Mouse (Mus musculus) hindbrain, embryonic 13.5 days (tissue): ENCODE data around the gene Cops6. TPM values are rescaled to one million over a fixed set of nuclear protein-coding genes. Genes with fewer than 3 reads are reported as not detected.

Experiments used
- ATAC-seq: fragments of 200-750 bp; cut with Nextera tagmentation; 2 replicates; pipeline ENCODE4 v1.8.0; 2017; ENCODE audit warnings: moderate TSS enrichment; ENCODE audit not compliant: low FRiP score
- H3K27ac ChIP-seq: fragments of 300-500 bp; sonication (generic); 2 replicates; pipeline ENCODE4 v1.5.1; 2015; ENCODE audit warnings: inconsistent platforms, mild to moderate bottlenecking, moderate library complexity
- H3K27me3 ChIP-seq: fragments of 300-500 bp; sonication (generic); 2 replicates; pipeline ENCODE4 v1.6.1; 2015; ENCODE audit warnings: mild to moderate bottlenecking, inconsistent platforms
- H3K36me3 ChIP-seq: fragments of 300-500 bp; sonication (generic); 2 replicates; pipeline ENCODE4 v1.6.1; 2015; ENCODE audit warnings: mild to moderate bottlenecking, inconsistent platforms
- H3K4me1 ChIP-seq: fragments of 300-500 bp; sonication (generic); replicated peaks from 2 replicates; pipeline ENCODE4 v1.6.1; 2015; ENCODE audit warnings: inconsistent platforms
- H3K4me2 ChIP-seq: fragments of 300-500 bp; sonication (generic); 2 replicates; pipeline ENCODE4 v1.6.1; 2015; ENCODE audit warnings: inconsistent platforms, mild to moderate bottlenecking, moderate library complexity
- H3K4me3 ChIP-seq: fragments of 300-500 bp; sonication (generic); 2 replicates; pipeline ENCODE4 v1.5.1; 2015; ENCODE audit warnings: mild to moderate bottlenecking, inconsistent platforms
- H3K9ac ChIP-seq: fragments of 300-500 bp; sonication (generic); 2 replicates; pipeline ENCODE4 v1.6.1; 2015; ENCODE audit warnings: mild to moderate bottlenecking, inconsistent platforms
- H3K9me3 ChIP-seq: fragments of 300-500 bp; sonication (generic); 2 replicates; pipeline ENCODE4 v1.6.1; 2016; ENCODE audit warnings: inconsistent platforms
- WGBS: fragments of 180-500 bp; shearing (Covaris S2); methylation state at CpG from one replicate; pipeline ENCODE4 v1.1.7; 2015; 5-methylcytosine and 5-hydroxymethylcytosine counted together
- microRNA counts: library from miRNA; unstranded; fragments of <30 nt; microRNA quantifications from one replicate; lab custom pipeline; 2016
- microRNA-seq: library from miRNA; unstranded; fragments of <30 nt; microRNA quantifications from one replicate; pipeline ENCODE4, GENCODE M21; 2016
- polyA plus RNA-seq: library from polyadenylated mRNA; unstranded; fragments of >200 nt; fragmentation: Nextera tagmentation; extraction: Ambion mirVana; gene quantifications from 2 replicates; pipeline ENCODE4 v1.2.1, GENCODE M21; 2015

The Cops6 gene
- polyA plus RNA-seq, 1 experiment from 2014 or later: 308 TPM

GRCm38 (mm10) chr5:138194755-138195345 is 34.0 kb downstream of the Cops6 start:
- H3K4me1 ChIP-seq: peaks cover 19% of the 10 kb centered on the region

GRCm38 (mm10) chr5:138195463-138195862 is 34.6 kb downstream of the Cops6 start:
- no peak for ATAC-seq
- Histone ChIP-seq H3K36me3 (peaks cover 28% of the 10 kb centered on the region), H3K4me1 (peaks cover 19% of the 10 kb centered on the region), H3K27me3 (no peaks in the 10 kb centered on the region), H3K9me3 (no peaks in the 10 kb centered on the region), H3K4me3 (peak overlapping the region; percentile 68), H3K9ac (peak overlapping the region; percentile 87), H3K4me2 (peak overlapping the region; percentile 94), H3K27ac (no peak overlapping the region)
- WGBS: 72% methylated on average over 7 of the region's 7 CpGs

More at GRCm38 (mm10) chr5:138194755-138195345, 34.0 kb downstream of the Cops6 start:
- peaks cover 33% of the 10 kb centered on the region for H3K36me3 ChIP-seq
- peak overlapping the region; percentile 87 for H3K9ac ChIP-seq
- H3K9me3 ChIP-seq: no peaks in the 10 kb centered on the region
- peak overlapping the region; percentile 94 for H3K4me2 ChIP-seq
- no peaks in the 10 kb centered on the region for H3K27me3 ChIP-seq
- peak; percentile 73 for ATAC-seq
- WGBS: 1% methylated on average over 29 of the region's 29 CpGs
- H3K27ac ChIP-seq: peak overlapping the region; percentile 92
- peak overlapping the region; percentile 68 for H3K4me3 ChIP-seq

- 11% methylated on average over 1 of the region's 1 CpGs for WGBS
- no peak overlapping the region for H3K4me3 ChIP-seq
- no peak overlapping the region for H3K27ac ChIP-seq
- H3K4me1 ChIP-seq: peaks cover 12% of the 10 kb centered on the region
- H3K9me3 ChIP-seq: no peaks in the 10 kb centered on the region
- H3K36me3 ChIP-seq: no peaks in the 10 kb centered on the region
- no peak for ATAC-seq
- H3K9ac ChIP-seq: no peak overlapping the region
- H3K4me2 ChIP-seq: no peak overlapping the region
- H3K27me3 ChIP-seq: no peaks in the 10 kb centered on the region
These were observed 38.7 kb downstream of the Cops6 start for GRCm38 (mm10) chr5:138199576-138199975.

- Histone ChIP-seq H3K27me3 (no peaks in the 10 kb centered on the region), H3K4me2 (no peak overlapping the region), H3K36me3 (no peaks in the 10 kb centered on the region), H3K4me1 (no peaks in the 10 kb centered on the region), H3K9me3 (no peaks in the 10 kb centered on the region), H3K27ac (no peak overlapping the region), H3K9ac (no peak overlapping the region), H3K4me3 (no peak overlapping the region)
- 85% methylated on average over 3 of the region's 3 CpGs for WGBS
- no peak for ATAC-seq
These were observed 41.2 kb downstream of the Cops6 start for GRCm38 (mm10) chr5:138202086-138202485.

- H3K27me3 ChIP-seq: no peaks in the 10 kb centered on the region
- H3K27ac ChIP-seq: no peak overlapping the region
- ATAC-seq: no peak
- H3K36me3 ChIP-seq: no peaks in the 10 kb centered on the region
- H3K4me1 ChIP-seq: no peaks in the 10 kb centered on the region
- no peak overlapping the region for H3K4me2 ChIP-seq
- H3K9ac ChIP-seq: no peak overlapping the region
- WGBS: 90% methylated on average over 1 of the region's 1 CpGs
- no peaks in the 10 kb centered on the region for H3K9me3 ChIP-seq
- no peak overlapping the region for H3K4me3 ChIP-seq
These were observed 46.4 kb downstream of the Cops6 start for GRCm38 (mm10) chr5:138207253-138207652.

- Histone ChIP-seq H3K9me3 (no peaks in the 10 kb centered on the region), H3K36me3 (no peaks in the 10 kb centered on the region), H3K4me1 (no peaks in the 10 kb centered on the region), H3K27ac (no peak overlapping the region), H3K27me3 (no peaks in the 10 kb centered on the region), H3K4me3 (no peak overlapping the region), H3K9ac (no peak overlapping the region), H3K4me2 (no peak overlapping the region)
- WGBS: 88% methylated on average over 4 of the region's 4 CpGs
- no peak for ATAC-seq
These were observed 47.0 kb downstream of the Cops6 start for GRCm38 (mm10) chr5:138207873-138208272.

MicroRNAs encoded within 50 kb of the gene (microRNA counts, 519-probe panel; counts per million panel counts)
- microRNA mmu-miR-106b (lab: Ali Mortazavi, UCI) (4,931 counts per million, percentile 85 among the panel's probes with 10 or more counts), microRNA mmu-miR-25 (lab: Ali Mortazavi, UCI) (5,778 counts per million, percentile 95 among the panel's probes with 10 or more counts), microRNA mmu-miR-93 (lab: Ali Mortazavi, UCI) (4,863 counts per million, percentile 81 among the panel's probes with 10 or more counts)

Small RNA genes within 50 kb of the gene (microRNA-seq; reads per million reads assigned to microRNA genes)
- 9,259 reads per million, percentile 96 among the genes with 10 or more reads in this experiment for gene Mir106b
- 442 reads per million, percentile 67 among the genes with 10 or more reads in this experiment for gene Mir25
- gene Mir93: 19,150 reads per million, percentile 97 among the genes with 10 or more reads in this experiment

Other genes with a start within 250 kb of the Cops6 start
- not detected in 2 replicates for gene Cyp3a13, start 239.5 kb upstream of the Cops6 start, polyA plus RNA-seq
- gene Gjc3, start 198.0 kb upstream of the Cops6 start, polyA plus RNA-seq: 0.77 and 0.83 TPM in 2 replicates
- gene Azgp1, start 179.6 kb upstream of the Cops6 start, polyA plus RNA-seq: not detected in 2 replicates
- not detected in 2 replicates for gene Smok3a, start 139.8 kb upstream of the Cops6 start, polyA plus RNA-seq
- not detected in 2 replicates for gene Smok3b, start 139.6 kb upstream of the Cops6 start, polyA plus RNA-seq
- not detected in 2 replicates for gene Smok3c, start 107.9 kb upstream of the Cops6 start, polyA plus RNA-seq
- gene Zkscan1, start 76.0 kb upstream of the Cops6 start, polyA plus RNA-seq: 27.1 and 27.2 TPM in 2 replicates
- 102 and 113 TPM in 2 replicates for gene Zscan21, start 44.2 kb upstream of the Cops6 start, polyA plus RNA-seq
- gene Zfp113, start 5.3 kb upstream of the Cops6 start, polyA plus RNA-seq: 38.9 and 40.5 TPM in 2 replicates
- gene Ap4m1, start 10.9 kb downstream of the Cops6 start, polyA plus RNA-seq: 24.3 and 26.5 TPM in 2 replicates
- gene Mcm7, start 11.4 kb downstream of the Cops6 start, polyA plus RNA-seq: 109 and 111 TPM in 2 replicates
- gene Taf6, start 26.4 kb downstream of the Cops6 start, polyA plus RNA-seq: 85.4 and 90.9 TPM in 2 replicates
- gene Cnpy4, start 26.4 kb downstream of the Cops6 start, polyA plus RNA-seq: 33.0 and 37.4 TPM in 2 replicates
- gene Mblac1, start 33.2 kb downstream of the Cops6 start, polyA plus RNA-seq: 13.5 and 14.6 TPM in 2 replicates
- gene Nxpe5, start 64.8 kb downstream of the Cops6 start, polyA plus RNA-seq: not detected in 2 replicates
- 91.7 and 95.8 TPM in 2 replicates for gene Lamtor4, start 94.4 kb downstream of the Cops6 start, polyA plus RNA-seq
- gene BC037034, start 103.0 kb downstream of the Cops6 start, polyA plus RNA-seq: 14.2 and 15.5 TPM in 2 replicates
- gene Gal3st4, start 111.8 kb downstream of the Cops6 start, polyA plus RNA-seq: 3.3 and 4.2 TPM in 2 replicates
- 0.09 and 0.10 TPM in 2 replicates for gene Gm43720, start 118.9 kb downstream of the Cops6 start, polyA plus RNA-seq
- gene Gpc2, start 118.9 kb downstream of the Cops6 start, polyA plus RNA-seq: 212 and 224 TPM in 2 replicates
- gene Stag3, start 119.2 kb downstream of the Cops6 start, polyA plus RNA-seq: 5.8 and 6.0 TPM in 2 replicates
- not detected in 2 replicates for gene Pvrig, start 180.9 kb downstream of the Cops6 start, polyA plus RNA-seq